Mouse (Mus musculus): Measurements from ENCODE around the gene Capn8. TPM values are rescaled to one million over a fixed set of nuclear protein-coding genes. Genes with fewer than 3 reads are reported as not detected.
"Not testable (repeated sequence)": the region's sequence is repeated elsewhere in the genome, so short reads cannot be mapped to it uniquely, and the experiment has no call there.

The Capn8 gene
- polyA plus RNA-seq, 1 experiment from 2014 or later, result not detected

DNA sequence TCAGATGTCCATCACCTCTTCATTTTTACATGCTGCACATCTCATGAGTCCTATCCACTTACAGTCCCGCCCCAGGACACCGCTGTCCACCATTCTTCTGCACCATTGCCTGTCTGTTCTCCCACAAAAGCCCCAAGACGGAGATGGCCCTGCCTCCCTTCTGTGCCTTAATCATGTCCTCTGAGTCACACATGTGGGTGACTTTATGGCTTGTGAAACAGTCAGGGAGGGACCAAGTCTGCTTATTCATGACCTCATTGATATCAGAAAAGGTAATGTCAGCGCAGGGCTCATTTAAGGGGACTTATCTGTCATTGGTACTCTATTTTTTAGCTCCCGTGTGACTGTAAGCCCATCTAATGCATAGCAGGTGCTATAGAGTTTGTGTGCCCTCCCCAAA, 74.6 kb downstream of the Capn8 start:
- Histone ChIP-seq H3K4me1 (ENCODE audit: control insufficient read depth, insufficient read depth, low read length) (peaks cover 8% of the 10 kb centered on the region; the same call in 1 of the 2 replicates), H3K27me3 (ENCODE audit: control insufficient read depth, insufficient read depth, low read length) (no peaks in the 10 kb centered on the region), H3K4me3 (ENCODE audit: low read depth, low read length) (no peak overlapping the region), H3K4me2 (ENCODE audit: low read depth, severe bottlenecking) (no peak overlapping the region), H3K27ac (replicated peaks; ENCODE audit: low read depth, low read length) (no peak overlapping the region), H3K36me3 (ENCODE audit: control insufficient read depth, insufficient read depth, low read length) (no peaks in the 10 kb centered on the region), H3K9me3 (ENCODE audit: control insufficient read depth, low read length) (no peaks in the 10 kb centered on the region), H3K9ac (ENCODE audit: low read length) (no peak overlapping the region)
- ATAC-seq (ENCODE audit: insufficient number of reproducible peaks, low FRiP score, low TSS enrichment, low read depth) (no peak), DNase-seq (ENCODE audit: low spot score) (no peak)
- 84% methylated on average over 5 of the region's 5 CpGs for WGBS

DNA sequence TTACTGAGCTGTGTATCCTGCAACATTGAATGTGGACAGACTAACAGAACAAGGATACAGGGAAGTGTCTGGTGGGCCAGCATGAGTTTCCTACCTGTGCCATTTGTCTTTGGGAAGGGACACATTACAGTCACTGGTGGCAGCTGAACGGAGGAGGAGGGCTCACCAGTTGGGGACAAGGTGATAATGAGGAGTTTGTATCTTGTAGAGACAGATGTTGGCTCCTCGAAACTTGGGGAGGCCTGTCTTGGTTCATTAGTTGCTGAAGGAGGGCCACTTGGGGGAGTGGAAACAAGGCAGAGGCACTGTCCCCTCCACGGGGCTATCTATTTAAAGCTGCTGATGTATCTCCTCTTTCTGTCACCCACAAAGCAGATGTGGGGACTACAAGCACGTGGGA, 75.3 kb downstream of the Capn8 start:
- Histone ChIP-seq H3K36me3 (ENCODE audit: control insufficient read depth, insufficient read depth, low read length) (no peaks in the 10 kb centered on the region), H3K9me3 (ENCODE audit: control insufficient read depth, low read length) (no peaks in the 10 kb centered on the region), H3K4me1 (ENCODE audit: control insufficient read depth, insufficient read depth, low read length) (peaks cover 8% of the 10 kb centered on the region; the same call in 1 of the 2 replicates), H3K27ac (replicated peaks; ENCODE audit: low read depth, low read length) (no peak overlapping the region), H3K4me2 (ENCODE audit: low read depth, severe bottlenecking) (no peak overlapping the region), H3K9ac (ENCODE audit: low read length) (no peak overlapping the region), H3K27me3 (ENCODE audit: control insufficient read depth, insufficient read depth, low read length) (no peaks in the 10 kb centered on the region), H3K4me3 (ENCODE audit: low read depth, low read length) (no peak overlapping the region)
- no peak for ATAC-seq (ENCODE audit: insufficient number of reproducible peaks, low FRiP score, low TSS enrichment, low read depth)
- WGBS, result 58% methylated on average over 4 of the region's 4 CpGs
- no peak for DNase-seq (ENCODE audit: low spot score)

GRCm38 (mm10) chr1:182642779-182643178, 78.0 kb downstream of the Capn8 start:
- Histone ChIP-seq H3K27ac (replicated peaks; ENCODE audit: low read depth, low read length) (no peak overlapping the region), H3K4me2 (ENCODE audit: low read depth, severe bottlenecking) (no peak overlapping the region), H3K27me3 (ENCODE audit: control insufficient read depth, insufficient read depth, low read length) (no peaks in the 10 kb centered on the region), H3K4me3 (ENCODE audit: low read depth, low read length) (no peak overlapping the region), H3K4me1 (ENCODE audit: control insufficient read depth, insufficient read depth, low read length) (peaks cover 8% of the 10 kb centered on the region; the same call in 1 of the 2 replicates), H3K9ac (ENCODE audit: low read length) (no peak overlapping the region), H3K9me3 (ENCODE audit: control insufficient read depth, low read length) (no peaks in the 10 kb centered on the region), H3K36me3 (ENCODE audit: control insufficient read depth, insufficient read depth, low read length) (no peaks in the 10 kb centered on the region)
- DNase-seq (ENCODE audit: low spot score), result no peak
- ATAC-seq (ENCODE audit: insufficient number of reproducible peaks, low FRiP score, low TSS enrichment, low read depth), result no peak
- WGBS, result 68% methylated on average over 2 of the region's 2 CpGs

DNA sequence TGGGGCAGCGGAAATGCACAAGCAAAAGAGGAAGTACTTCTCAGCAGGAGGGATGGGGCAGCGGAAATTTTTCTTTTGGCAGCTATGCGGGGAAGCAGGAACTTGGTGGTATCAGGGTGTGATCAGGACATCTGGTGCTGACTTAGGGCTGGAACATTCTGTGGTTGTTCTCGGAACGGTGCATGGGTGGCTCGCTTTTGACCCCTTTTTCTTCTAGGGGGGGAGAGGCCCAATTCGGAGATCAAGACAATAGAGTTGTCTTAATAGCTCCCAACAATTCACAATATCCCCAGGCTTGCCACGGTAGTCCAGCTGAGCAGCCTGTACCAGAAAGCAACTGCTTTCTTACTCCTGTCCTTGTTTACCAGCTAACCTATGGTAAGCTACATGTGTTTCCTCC, 79.6 kb downstream of the Capn8 start:
- WGBS, result 84% methylated on average over 8 of the region's 8 CpGs
- H3K36me3 ChIP-seq (ENCODE audit: control insufficient read depth, insufficient read depth, low read length); H3K4me1 ChIP-seq (ENCODE audit: control insufficient read depth, insufficient read depth, low read length); H3K27ac ChIP-seq (replicated peaks; ENCODE audit: low read depth, low read length); H3K4me3 ChIP-seq (ENCODE audit: low read depth, low read length); H3K27me3 ChIP-seq (ENCODE audit: control insufficient read depth, insufficient read depth, low read length); H3K4me2 ChIP-seq (ENCODE audit: low read depth, severe bottlenecking); H3K9me3 ChIP-seq (ENCODE audit: control insufficient read depth, low read length); H3K9ac ChIP-seq (ENCODE audit: low read length); DNase-seq (ENCODE audit: low spot score); ATAC-seq (ENCODE audit: insufficient number of reproducible peaks, low FRiP score, low TSS enrichment, low read depth): not testable (repeated sequence)

GRCm38 (mm10) chr1:182645211-182645668, 80.4 kb downstream of the Capn8 start:
- no peaks in the 10 kb centered on the region for H3K9me3 ChIP-seq (ENCODE audit: control insufficient read depth, low read length)
- H3K4me2 ChIP-seq (ENCODE audit: low read depth, severe bottlenecking), result no peak overlapping the region
- 70% methylated on average over 6 of the region's 6 CpGs for WGBS
- no peaks in the 10 kb centered on the region for H3K27me3 ChIP-seq (ENCODE audit: control insufficient read depth, insufficient read depth, low read length)
- peaks cover 8% of the 10 kb centered on the region; the same call in 1 of the 2 replicates for H3K4me1 ChIP-seq (ENCODE audit: control insufficient read depth, insufficient read depth, low read length)
- DNase-seq (ENCODE audit: low spot score) (no peak), ATAC-seq (ENCODE audit: insufficient number of reproducible peaks, low FRiP score, low TSS enrichment, low read depth) (no peak)
- H3K9ac ChIP-seq (ENCODE audit: low read length), result no peak overlapping the region
- no peak overlapping the region for H3K27ac ChIP-seq (replicated peaks; ENCODE audit: low read depth, low read length)
- no peak overlapping the region for H3K4me3 ChIP-seq (ENCODE audit: low read depth, low read length)
- H3K36me3 ChIP-seq (ENCODE audit: control insufficient read depth, insufficient read depth, low read length), result no peaks in the 10 kb centered on the region

- no peak for DNase-seq (ENCODE audit: low spot score)
- no peak overlapping the region for H3K27ac ChIP-seq (replicated peaks; ENCODE audit: low read depth, low read length)
- H3K9me3 ChIP-seq (ENCODE audit: control insufficient read depth, low read length), result no peaks in the 10 kb centered on the region
- H3K36me3 ChIP-seq (ENCODE audit: control insufficient read depth, insufficient read depth, low read length), result no peaks in the 10 kb centered on the region
- no peak overlapping the region for H3K4me2 ChIP-seq (ENCODE audit: low read depth, severe bottlenecking)
- H3K9ac ChIP-seq (ENCODE audit: low read length), result no peak overlapping the region
- H3K4me1 ChIP-seq (ENCODE audit: control insufficient read depth, insufficient read depth, low read length), result peaks cover 8% of the 10 kb centered on the region; the same call in 1 of the 2 replicates
- no peaks in the 10 kb centered on the region for H3K27me3 ChIP-seq (ENCODE audit: control insufficient read depth, insufficient read depth, low read length)
- 71% methylated on average over 3 of the region's 3 CpGs for WGBS
- no peak for ATAC-seq (ENCODE audit: insufficient number of reproducible peaks, low FRiP score, low TSS enrichment, low read depth)
- H3K4me3 ChIP-seq (ENCODE audit: low read depth, low read length), result no peak overlapping the region
Observed at GRCm38 (mm10) chr1:182646796-182647195, 82.0 kb downstream of the Capn8 start.

DNA sequence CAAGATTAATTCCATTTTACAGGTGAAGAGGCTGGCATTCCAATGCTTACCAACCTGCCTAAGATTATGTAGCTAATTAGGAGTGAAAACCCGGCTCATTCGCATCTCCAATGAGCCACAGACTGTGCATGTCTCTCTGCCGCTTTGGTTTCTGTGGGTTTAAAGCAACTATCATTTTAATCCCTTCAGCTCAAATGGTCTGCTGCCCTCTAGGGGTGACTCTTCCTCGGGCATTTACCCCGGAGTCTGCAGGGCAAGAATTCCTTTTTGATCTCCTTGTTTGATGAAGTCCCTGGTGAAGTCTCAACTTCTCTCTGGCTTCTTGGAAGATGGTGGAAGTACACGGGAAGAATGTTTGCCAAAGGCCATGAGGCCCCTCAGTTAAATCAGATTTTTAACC, 93.0 kb downstream of the Capn8 start:
- DNase-seq (ENCODE audit: low spot score), result peak; percentile 69
- Histone ChIP-seq H3K4me2 (ENCODE audit: low read depth, severe bottlenecking) (no peak overlapping the region), H3K36me3 (ENCODE audit: control insufficient read depth, insufficient read depth, low read length) (no peaks in the 10 kb centered on the region), H3K27ac (replicated peaks; ENCODE audit: low read depth, low read length) (no peak overlapping the region), H3K9me3 (ENCODE audit: control insufficient read depth, low read length) (no peaks in the 10 kb centered on the region), H3K4me3 (ENCODE audit: low read depth, low read length) (no peak overlapping the region), H3K4me1 (ENCODE audit: control insufficient read depth, insufficient read depth, low read length) (no peaks in the 10 kb centered on the region), H3K27me3 (ENCODE audit: control insufficient read depth, insufficient read depth, low read length) (no peaks in the 10 kb centered on the region), H3K9ac (ENCODE audit: low read length) (no peak overlapping the region)
- no peak for ATAC-seq (ENCODE audit: insufficient number of reproducible peaks, low FRiP score, low TSS enrichment, low read depth)
- 32% methylated on average over 6 of the region's 6 CpGs for WGBS

GRCm38 (mm10) chr1:182660365-182660764, 95.6 kb downstream of the Capn8 start:
- no peak overlapping the region for H3K9ac ChIP-seq (ENCODE audit: low read length)
- H3K9me3 ChIP-seq (ENCODE audit: control insufficient read depth, low read length), result no peaks in the 10 kb centered on the region
- H3K4me2 ChIP-seq (ENCODE audit: low read depth, severe bottlenecking), result no peak overlapping the region
- H3K27me3 ChIP-seq (ENCODE audit: control insufficient read depth, insufficient read depth, low read length), result no peaks in the 10 kb centered on the region
- H3K36me3 ChIP-seq (ENCODE audit: control insufficient read depth, insufficient read depth, low read length), result no peaks in the 10 kb centered on the region
- H3K4me3 ChIP-seq (ENCODE audit: low read depth, low read length), result no peak overlapping the region
- 85% methylated on average over 7 of the region's 7 CpGs for WGBS
- H3K4me1 ChIP-seq (ENCODE audit: control insufficient read depth, insufficient read depth, low read length), result no peaks in the 10 kb centered on the region
- DNase-seq (ENCODE audit: low spot score), result no peak
- no peak overlapping the region for H3K27ac ChIP-seq (replicated peaks; ENCODE audit: low read depth, low read length)
- no peak for ATAC-seq (ENCODE audit: insufficient number of reproducible peaks, low FRiP score, low TSS enrichment, low read depth)

- no peaks in the 10 kb centered on the region for H3K27me3 ChIP-seq (ENCODE audit: control insufficient read depth, insufficient read depth, low read length)
- no peak overlapping the region for H3K9ac ChIP-seq (ENCODE audit: low read length)
- no peak overlapping the region for H3K4me2 ChIP-seq (ENCODE audit: low read depth, severe bottlenecking)
- ATAC-seq (ENCODE audit: insufficient number of reproducible peaks, low FRiP score, low TSS enrichment, low read depth), result no peak
- no peaks in the 10 kb centered on the region for H3K4me1 ChIP-seq (ENCODE audit: control insufficient read depth, insufficient read depth, low read length)
- H3K4me3 ChIP-seq (ENCODE audit: low read depth, low read length), result no peak overlapping the region
- H3K36me3 ChIP-seq (ENCODE audit: control insufficient read depth, insufficient read depth, low read length), result no peaks in the 10 kb centered on the region
- no peak overlapping the region for H3K27ac ChIP-seq (replicated peaks; ENCODE audit: low read depth, low read length)
- no peak for DNase-seq (ENCODE audit: low spot score)
- no peaks in the 10 kb centered on the region for H3K9me3 ChIP-seq (ENCODE audit: control insufficient read depth, low read length)
- WGBS, result 83% methylated on average over 11 of the region's 11 CpGs
Observed at GRCm38 (mm10) chr1:182663671-182664070, 98.9 kb downstream of the Capn8 start.
